8 mouse cellular contexts compared by ENCODE assay signal in genomic region chr14:31001307-31002205, GRCm38 (mm10). TPM values are rescaled to one million over a fixed set of nuclear protein-coding genes. Genes with fewer than 3 reads are reported as not detected.
DNase-seq lines count a peak whose midpoint lies in the region; ATAC-seq lines count a peak whose summit lies in the region.

TSS of gene Glt8d1 (plus strand) at chr14:31001400.
TSS of gene Spcs1 (minus strand) at chr14:31001672.

- peak within 1 kb of the TSS; percentile 74 for H3K4me2 ChIP-seq in embryonic facial prominence, embryonic 15.5 days (replicated peaks)
- peak within 1 kb of the TSS; percentile 81 for H3K4me2 ChIP-seq in limb, embryonic 13.5 days (replicated peaks)
- peak within 1 kb of the TSS; percentile 71 for H3K4me2 ChIP-seq in midbrain, embryonic 15.5 days

- peaks cover 16% of the 10 kb centered on the region for H3K4me1 ChIP-seq in embryonic facial prominence, embryonic 15.5 days
- peaks cover 14% of the 10 kb centered on the region for H3K4me1 ChIP-seq in limb, embryonic 13.5 days
- H3K4me1 ChIP-seq in midbrain, embryonic 15.5 days, result peaks cover 25% of the 10 kb centered on the region

- WGBS in embryonic facial prominence, embryonic 15.5 days, result under 1% methylated on average over 84 of the region's 84 CpGs
- under 1% methylated on average over 84 of the region's 84 CpGs for WGBS in limb, embryonic 13.5 days
- WGBS in midbrain, embryonic 15.5 days, result under 1% methylated on average over 81 of the region's 84 CpGs

- peak; percentile 89 for DNase-seq in 3134 (ENCODE audit: extremely low read depth, insufficient read length, low spot score)
- peak; percentile 70 to 79 for DNase-seq in adrenal gland, postnatal 4 days (ENCODE audit: low spot score in 2 of 2)
- DNase-seq in heart, adult 8-10 months (ENCODE audit: low spot score), result peak; percentile 83
- DNase-seq in kidney, adult 9 months, result peak; percentile 88
- peak; percentile 73 to 91 for DNase-seq in spleen, adult 18-20 months

- peak within 1 kb of the TSS; percentile 94 for H3K27ac ChIP-seq in embryonic facial prominence, embryonic 15.5 days (replicated peaks)
- peak within 1 kb of the TSS; percentile 92 for H3K27ac ChIP-seq in limb, embryonic 13.5 days
- peak within 1 kb of the TSS; percentile 94 for H3K27ac ChIP-seq in midbrain, embryonic 15.5 days

- ATAC-seq in embryonic facial prominence, embryonic 15.5 days (ENCODE audit: insufficient number of reproducible peaks, low FRiP score, low TSS enrichment, low read depth), result peak; percentile 92
- ATAC-seq in limb, embryonic 13.5 days (ENCODE audit: low FRiP score, low read depth), result peak; percentile 92
- peak; percentile 96 for ATAC-seq in midbrain, embryonic 15.5 days (replicated peaks)

- no peaks in the 10 kb centered on the region for H3K27me3 ChIP-seq in embryonic facial prominence, embryonic 15.5 days
- no peaks in the 10 kb centered on the region for H3K27me3 ChIP-seq in limb, embryonic 13.5 days
- H3K27me3 ChIP-seq in midbrain, embryonic 15.5 days (replicated peaks), result no peaks in the 10 kb centered on the region

- peaks cover 18% of the 10 kb centered on the region; the same call in 1 of the 2 replicates for H3K36me3 ChIP-seq in embryonic facial prominence, embryonic 15.5 days
- H3K36me3 ChIP-seq in limb, embryonic 13.5 days, result peaks cover 17% of the 10 kb centered on the region
- peaks cover 9% of the 10 kb centered on the region; the same call in 1 of the 2 replicates for H3K36me3 ChIP-seq in midbrain, embryonic 15.5 days (replicated peaks)

- H3K4me3 ChIP-seq in embryonic facial prominence, embryonic 15.5 days (replicated peaks), result peak within 1 kb of the TSS; percentile 78
- peak within 1 kb of the TSS; percentile 92 for H3K4me3 ChIP-seq in limb, embryonic 13.5 days
- peak within 1 kb of the TSS; percentile 83 for H3K4me3 ChIP-seq in midbrain, embryonic 15.5 days

- H3K9me3 ChIP-seq in embryonic facial prominence, embryonic 15.5 days (replicated peaks), result no peaks in the 10 kb centered on the region
- no peaks in the 10 kb centered on the region for H3K9me3 ChIP-seq in limb, embryonic 13.5 days
- H3K9me3 ChIP-seq in midbrain, embryonic 15.5 days, result no peaks in the 10 kb centered on the region

- H3K9ac ChIP-seq in embryonic facial prominence, embryonic 15.5 days, result peak within 1 kb of the TSS; percentile 88
- H3K9ac ChIP-seq in limb, embryonic 13.5 days, result peak within 1 kb of the TSS; percentile 89
- H3K9ac ChIP-seq in midbrain, embryonic 15.5 days, result peak within 1 kb of the TSS; percentile 94

RNA-seq across cellular contexts. Expression of gene Glt8d1, which starts in this region (rescaled TPM):
- 10 to 100 TPM; 66.0 to 67.0 TPM for total RNA-seq in adrenal gland, postnatal 4 days (2021)
- polyA plus RNA-seq in embryonic facial prominence, embryonic 15.5 days (2015; fragmentation: Nextera tagmentation; extraction: Ambion mirVana), result 71.0 and 76.6 TPM in 2 replicates
- 10 to 100 TPM; 24.1 to 27.0 (median 25.3) TPM for total RNA-seq in heart, adult 8-10 months (2022)
- 64.8 and 67.2 TPM in 2 replicates for polyA plus RNA-seq in limb, embryonic 13.5 days (2015; fragmentation: Nextera tagmentation; extraction: Ambion mirVana)
- polyA plus RNA-seq in midbrain, embryonic 15.5 days (2015; fragmentation: Nextera tagmentation; extraction: Ambion mirVana), result 53.0 and 63.3 TPM in 2 replicates

RNA-seq across cellular contexts. Expression of gene Spcs1, which starts in this region (rescaled TPM):
- total RNA-seq in adrenal gland, postnatal 4 days (2021), result 100 to 1,000 TPM; 232 to 265 TPM
- 453 and 455 TPM in 2 replicates for polyA plus RNA-seq in embryonic facial prominence, embryonic 15.5 days (2015; fragmentation: Nextera tagmentation; extraction: Ambion mirVana)
- total RNA-seq in heart, adult 8-10 months (2022), result 100 to 1,000 TPM; 124 to 131 (median 126) TPM
- 398 and 413 TPM in 2 replicates for polyA plus RNA-seq in limb, embryonic 13.5 days (2015; fragmentation: Nextera tagmentation; extraction: Ambion mirVana)
- 273 and 290 TPM in 2 replicates for polyA plus RNA-seq in midbrain, embryonic 15.5 days (2015; fragmentation: Nextera tagmentation; extraction: Ambion mirVana)

Comparison
In these comparisons a context has a peak if more than half of its experiments do, and no peak if none do; other contexts are left out.
1. Peak in every context shown above with its lines: DNase-seq, ATAC-seq, H3K4me3 ChIP-seq and H3K27ac ChIP-seq.